Mouse (Mus musculus) embryonic facial prominence, embryonic 13.5 days (tissue): ENCODE data around the gene Gm9602. TPM values are rescaled to one million over a fixed set of nuclear protein-coding genes. Genes with fewer than 3 reads are reported as not detected.
"Not testable (repeated sequence)": the region's sequence is repeated elsewhere in the genome, so short reads cannot be mapped to it uniquely, and the experiment has no call there.

Experiments used
- ATAC-seq: fragments of 200-750 bp; cut with Nextera tagmentation; 2 replicates; pipeline ENCODE4 v1.8.0; 2017; ENCODE audit warnings: low read depth; ENCODE audit not compliant: insufficient number of reproducible peaks, insufficient read depth, low FRiP score, low TSS enrichment
- H3K27ac ChIP-seq: fragments of 300-500 bp; sonication (generic); 2 replicates; pipeline ENCODE4 v1.5.1; 2015; ENCODE audit warnings: moderate library complexity, mild to moderate bottlenecking, inconsistent platforms
- H3K27me3 ChIP-seq: fragments of 300-500 bp; sonication (generic); 2 replicates; pipeline ENCODE4 v1.6.1; 2015; ENCODE audit warnings: mild to moderate bottlenecking, inconsistent platforms
- H3K36me3 ChIP-seq: fragments of 300-500 bp; sonication (generic); 2 replicates; pipeline ENCODE4 v1.6.1; 2015; ENCODE audit warnings: mild to moderate bottlenecking, inconsistent platforms
- H3K4me1 ChIP-seq: fragments of 300-500 bp; sonication (generic); 2 replicates; pipeline ENCODE4 v1.6.1; 2015; ENCODE audit warnings: inconsistent platforms
- H3K4me2 ChIP-seq: fragments of 300-500 bp; sonication (generic); 2 replicates; pipeline ENCODE4 v1.6.1; 2015; ENCODE audit warnings: moderate library complexity, mild to moderate bottlenecking, inconsistent platforms
- H3K4me3 ChIP-seq: fragments of 300-500 bp; sonication (generic); 2 replicates; pipeline ENCODE4 v1.5.1; 2015; ENCODE audit warnings: mild to moderate bottlenecking, inconsistent platforms
- H3K9ac ChIP-seq: fragments of 300-500 bp; sonication (generic); 2 replicates; pipeline ENCODE4 v1.6.1; 2015; ENCODE audit warnings: mild to moderate bottlenecking, inconsistent platforms
- H3K9me3 ChIP-seq: fragments of 300-500 bp; sonication (generic); 2 replicates; pipeline ENCODE4 v1.6.1; 2016; ENCODE audit warnings: inconsistent platforms
- WGBS: fragments of 180-500 bp; shearing (Covaris S2); methylation state at CpG from one replicate; pipeline ENCODE4 v1.1.7; 2015; ENCODE audit warnings: mixed read lengths; 5-methylcytosine and 5-hydroxymethylcytosine counted together
- polyA plus RNA-seq: library from polyadenylated mRNA; unstranded; fragments of >200 nt; fragmentation: Nextera tagmentation; extraction: Ambion mirVana; gene quantifications from 2 replicates; pipeline ENCODE4 v1.2.1, GENCODE M21; 2015

Gene Gm9602
- not detected in 2 replicates for polyA plus RNA-seq

DNA sequence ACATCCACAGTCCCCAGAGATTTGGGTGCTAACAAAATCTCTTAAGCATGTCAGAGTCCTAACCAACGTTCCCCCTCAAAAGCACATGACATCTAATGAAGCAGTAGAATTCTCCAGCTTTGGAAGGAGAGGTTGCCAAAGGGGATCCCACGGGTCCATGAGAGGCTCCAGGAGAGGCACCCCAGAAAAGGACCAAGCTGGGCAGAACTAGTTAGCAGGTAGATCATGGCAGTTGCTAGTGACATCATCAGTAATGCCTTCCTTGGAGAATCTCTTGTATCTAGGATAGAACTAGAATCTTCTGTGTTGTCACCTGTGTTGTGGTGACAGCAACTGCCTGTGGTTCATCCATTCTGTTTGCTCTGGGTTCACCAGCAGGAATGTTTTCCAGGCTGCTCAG is at the start of gene Gm9602:
Gene Gm9602 (plus strand): TSS at position 301 of the 400 bp plus-strand sequence.
- not testable (repeated sequence) for H3K9ac ChIP-seq, H3K4me3 ChIP-seq, H3K27ac ChIP-seq, H3K9me3 ChIP-seq, H3K36me3 ChIP-seq, H3K4me1 ChIP-seq, ATAC-seq, H3K27me3 ChIP-seq, H3K4me2 ChIP-seq
- 55% methylated on average over 1 of the region's 2 CpGs for WGBS

DNA sequence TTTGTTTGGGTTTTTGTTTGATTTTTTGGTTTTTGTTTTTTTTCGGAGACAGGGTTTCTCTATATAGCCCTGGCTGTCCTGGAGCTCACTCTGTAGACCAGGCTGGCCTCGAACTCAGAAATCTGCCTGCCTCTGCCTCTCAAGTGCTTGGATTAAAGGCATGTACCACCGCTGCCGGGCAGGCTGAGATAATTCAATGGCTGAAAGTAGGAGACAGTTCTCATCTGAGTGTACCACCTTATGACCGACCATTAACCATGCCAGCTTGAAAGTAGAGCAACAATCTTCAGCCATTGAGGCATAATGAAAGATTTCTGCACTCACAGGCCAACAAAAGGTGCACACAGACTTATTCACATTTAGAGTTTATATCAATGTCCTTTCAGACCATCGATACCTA is 30.3 kb downstream of the Gm9602 start:
- not testable (repeated sequence) for H3K9ac ChIP-seq, H3K27me3 ChIP-seq, H3K9me3 ChIP-seq, ATAC-seq, H3K4me3 ChIP-seq, H3K4me1 ChIP-seq, H3K4me2 ChIP-seq, H3K36me3 ChIP-seq, H3K27ac ChIP-seq
- 82% methylated on average over 6 of the region's 6 CpGs for WGBS

- H3K4me1 ChIP-seq, H3K27me3 ChIP-seq, H3K36me3 ChIP-seq, H3K4me2 ChIP-seq, H3K27ac ChIP-seq, ATAC-seq, H3K9me3 ChIP-seq, H3K9ac ChIP-seq, H3K4me3 ChIP-seq: not testable (repeated sequence)
- WGBS: 88% methylated on average over 2 of the region's 7 CpGs
Measured at GRCm38 (mm10) chr14:4821950-4822349, 45.8 kb downstream of the Gm9602 start.

Other genes with a start within 250 kb of the Gm9602 start
- gene Gm3047, start 220.9 kb upstream of the Gm9602 start, polyA plus RNA-seq: not detected in 2 replicates
- gene Gm8159, start 144.0 kb upstream of the Gm9602 start, polyA plus RNA-seq: not detected in 2 replicates
- gene Gm3239, start 112.1 kb upstream of the Gm9602 start, polyA plus RNA-seq: not detected in 2 replicates
- gene Gm7876, start 67.1 kb upstream of the Gm9602 start, polyA plus RNA-seq: not detected in 2 replicates
- gene Gm3252, start 49.6 kb upstream of the Gm9602 start, polyA plus RNA-seq: 0.39 and 0.43 TPM in 2 replicates
- not detected in 2 replicates for gene Gm3269, start 61.8 kb downstream of the Gm9602 start, polyA plus RNA-seq
- 0.59 TPM in 2 replicates for gene Gm3264, start 79.2 kb downstream of the Gm9602 start, polyA plus RNA-seq
- gene Gm3278, start 116.1 kb downstream of the Gm9602 start, polyA plus RNA-seq: not detected in 2 replicates
- gene Gm8297, start 207.6 kb downstream of the Gm9602 start, polyA plus RNA-seq: not detected in 2 replicates
- 0.52 TPM in 1 of 2 replicates, not detected in the other for gene Gm3298, start 239.6 kb downstream of the Gm9602 start, polyA plus RNA-seq